In the genomic region with DNA sequence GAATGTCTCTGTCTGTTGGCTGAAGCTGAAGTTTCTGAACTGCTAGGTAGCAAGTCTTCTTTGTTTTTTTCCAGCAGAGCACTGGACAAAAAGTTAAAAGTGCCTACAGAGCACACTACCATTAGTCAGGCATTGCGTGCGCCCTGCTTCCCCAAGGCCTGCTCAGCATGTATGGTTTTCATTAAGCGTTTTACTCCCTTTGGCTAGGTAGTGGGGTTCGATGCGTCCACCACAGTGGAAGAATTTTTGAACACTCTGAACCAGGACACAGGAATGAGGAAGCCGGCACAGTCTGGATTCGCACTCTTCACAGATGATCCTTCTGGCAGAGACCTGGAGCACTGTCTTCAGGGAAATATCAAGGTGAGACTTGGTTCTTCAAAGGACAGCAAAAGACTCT, we compare ENCODE assay signal across 25 mouse cellular contexts. TPM values are rescaled to one million over a fixed set of nuclear protein-coding genes. Genes with fewer than 3 reads are reported as not detected.
A peak's percentile ranks its signal among the peaks of the same experiment; 100 is the strongest.
DNase-seq lines count a peak whose midpoint lies in the region; ATAC-seq and TF ChIP-seq lines count a peak whose summit lies in the region.
"Had no signal": no experiment of that assay in that cellular context is flagged by ENCODE, and none has a peak within 500 bp of the region (broad histone marks: within the 10 kb centered on the region; RNA-seq: fewer than 3 reads in every experiment).

No protein-coding gene starts in this region.

- DNase-seq in testis, postnatal 10 days (ENCODE audit: low spot score) = peak; percentile 26
- DNase-seq in testis, postnatal 14 days (ENCODE audit: low spot score) = no peak
- DNase-seq in limb, embryonic 11.5 days (ENCODE audit: low spot score) = no peak
- no peak for DNase-seq in layer of hippocampus, adult 2 months (ENCODE audit: low spot score in 2 of 2)
- DNase-seq in layer of hippocampus, adult 9-10 months (ENCODE audit: low spot score) = no peak
- DNase-seq in c-Kit-positive CD71-positive TER-119-positive erythroid progenitor cells, embryonic 14.5 days (ENCODE audit: low spot score) = no peak
- DNase-seq: adrenal gland, adult 2 months; adrenal gland, postnatal 36 days; B cell, adult 2 months; cerebellum, adult 8-10 months; cerebellum, postnatal 25 days; heart, postnatal 4 days; kidney, adult 8-10 months; right cerebral cortex, postnatal 4 days had no signal

- no peak for TF ChIP-seq CTCF in layer of hippocampus, adult 2 months (conservative IDR thresholded peaks at IDR 0.05)

- no peak overlapping the region for H3K4me2 ChIP-seq in embryonic facial prominence, embryonic 13.5 days
- H3K4me2 ChIP-seq in limb, embryonic 11.5 days (ENCODE audit: low read depth, severe bottlenecking) = no peak overlapping the region
- H3K4me2 ChIP-seq: forebrain, embryonic 15.5 days; heart, embryonic 11.5 days; hindbrain, embryonic 13.5 days; liver, embryonic 11.5 days; lung, embryonic 15.5 days; midbrain, embryonic 11.5 days; neural tube, embryonic 12.5 days had no signal

- peak overlapping the region; percentile 55 for H3K27ac ChIP-seq in embryonic facial prominence, embryonic 13.5 days
- H3K27ac ChIP-seq in limb, embryonic 11.5 days (replicated peaks; ENCODE audit: low read depth, low read length) = no peak overlapping the region
- H3K27ac ChIP-seq in layer of hippocampus, adult 2 months = no peak overlapping the region
- H3K27ac ChIP-seq: forebrain, embryonic 15.5 days; hindbrain, embryonic 13.5 days; lung, embryonic 15.5 days; neural tube, embryonic 12.5 days had no signal

- ATAC-seq in embryonic facial prominence, embryonic 13.5 days (ENCODE audit: insufficient number of reproducible peaks, insufficient read depth, low FRiP score, low TSS enrichment, low read depth) = no peak
- peak; percentile 39; the same call in 1 of the 2 replicates for ATAC-seq in limb, embryonic 11.5 days (ENCODE audit: insufficient number of reproducible peaks, low FRiP score, low TSS enrichment, low read depth)
- ATAC-seq: activated CD4-positive, CD25-positive, alpha-beta regulatory T cell, adult 4 months; forebrain, embryonic 15.5 days; intestine, embryonic 16.5 days had no signal

- no peaks in the 10 kb centered on the region for H3K27me3 ChIP-seq in embryonic facial prominence, embryonic 13.5 days
- H3K27me3 ChIP-seq in limb, embryonic 11.5 days (ENCODE audit: control insufficient read depth, insufficient read depth, low read length) = no peaks in the 10 kb centered on the region
- H3K27me3 ChIP-seq: forebrain, embryonic 15.5 days; hindbrain, embryonic 13.5 days; lung, embryonic 15.5 days; neural tube, embryonic 12.5 days had no signal

- H3K9ac ChIP-seq in embryonic facial prominence, embryonic 13.5 days = no peak overlapping the region
- H3K9ac ChIP-seq in limb, embryonic 11.5 days (ENCODE audit: low read length) = no peak overlapping the region
- H3K9ac ChIP-seq: forebrain, embryonic 15.5 days; hindbrain, embryonic 13.5 days; lung, embryonic 15.5 days; neural tube, embryonic 12.5 days had no signal

- peaks cover 30% of the 10 kb centered on the region for H3K36me3 ChIP-seq in embryonic facial prominence, embryonic 13.5 days
- H3K36me3 ChIP-seq in limb, embryonic 11.5 days (ENCODE audit: control insufficient read depth, insufficient read depth, low read length) = 0 out of 2 replicates have a peak, but pooled peaks cover 2% of the 10 kb centered on the region
- H3K36me3 ChIP-seq: forebrain, embryonic 15.5 days; neural tube, embryonic 12.5 days had no signal

- H3K4me1 ChIP-seq in embryonic facial prominence, embryonic 13.5 days = peaks cover 31% of the 10 kb centered on the region
- peaks cover 2% of the 10 kb centered on the region; the same call in 1 of the 2 replicates for H3K4me1 ChIP-seq in limb, embryonic 11.5 days (ENCODE audit: control insufficient read depth, insufficient read depth, low read length)
- H3K4me1 ChIP-seq: forebrain, embryonic 15.5 days had no signal

- WGBS in embryonic facial prominence, embryonic 13.5 days = 42% methylated on average over 7 of the region's 7 CpGs
- whole genome bisulfite sequencing in limb, embryonic 11.5 days = 37% methylated on average over 7 of the region's 7 CpGs

- no peaks in the 10 kb centered on the region for H3K9me3 ChIP-seq in embryonic facial prominence, embryonic 13.5 days
- no peaks in the 10 kb centered on the region for H3K9me3 ChIP-seq in limb, embryonic 11.5 days (ENCODE audit: control insufficient read depth, low read length)
- H3K9me3 ChIP-seq: forebrain, embryonic 15.5 days; hindbrain, embryonic 13.5 days; lung, embryonic 15.5 days; neural tube, embryonic 12.5 days had no signal

- H3K4me3 ChIP-seq in embryonic facial prominence, embryonic 13.5 days = no peak overlapping the region
- H3K4me3 ChIP-seq in limb, embryonic 11.5 days (ENCODE audit: low read depth, low read length) = no peak overlapping the region
- H3K4me3 ChIP-seq in layer of hippocampus, adult 2 months = no peak overlapping the region
- H3K4me3 ChIP-seq: forebrain, embryonic 15.5 days; hindbrain, embryonic 13.5 days; lung, embryonic 15.5 days; myocyte; neural tube, embryonic 12.5 days had no signal

RNA-seq across cellular contexts. Expression of gene Dync2li1, which starts 27.4 kb away (rescaled TPM):
- polyA plus RNA-seq in embryonic facial prominence, embryonic 13.5 days (2015; fragmentation: Nextera tagmentation; extraction: Ambion mirVana) = 38.2 and 43.4 TPM in 2 replicates
- 40.0 and 42.0 TPM in 2 replicates for polyA plus RNA-seq in limb, embryonic 11.5 days (2014; fragmentation: Nextera tagmentation; extraction: Ambion mirVana)
- total RNA-seq in layer of hippocampus, adult 2 months (2021) = 10 to 100 TPM; 20.5 to 22.5 TPM
